Mouse (Mus musculus): ENCODE results near the gene Tbx4. TPM values are rescaled to one million over a fixed set of nuclear protein-coding genes. Genes with fewer than 3 reads are reported as not detected.

Tbx4 gene
- polyA plus RNA-seq, 1 experiment from 2014 or later = 0.23 TPM

Other genes starting within 250 kb of the Tbx4 start
- 2.3 and 2.8 TPM in 2 replicates for gene Tbx2, start 53.9 kb upstream of the Tbx4 start, polyA plus RNA-seq (2014; fragmentation: Nextera tagmentation; extraction: Ambion mirVana)
- gene Gm11444, start 36.1 kb upstream of the Tbx4 start, polyA plus RNA-seq (2014; fragmentation: Nextera tagmentation; extraction: Ambion mirVana) = not detected in 2 replicates